Mouse (Mus musculus) limb, embryonic 14.5 days (tissue): ENCODE data around the gene Mlycd. TPM values are rescaled to one million over a fixed set of nuclear protein-coding genes. Genes with fewer than 3 reads are reported as not detected.

ENCODE experiments used
- ATAC-seq: fragments of 200-750 bp; cut with Nextera tagmentation; 2 replicates; pipeline ENCODE4 v1.8.0; 2017; ENCODE audit warnings: low read depth, moderate number of reproducible peaks, moderate TSS enrichment; ENCODE audit not compliant: low FRiP score
- DNase-seq: peaks from one replicate; pipeline ENCODE4 v3.0.0-alpha.2; 2015; ENCODE audit warnings: low spot score
- H3K27ac ChIP-seq: fragments of 300-500 bp; sonication (generic); replicated peaks from 2 replicates; pipeline ENCODE4 v1.5.1; 2014; ENCODE audit warnings: low read depth, mild to moderate bottlenecking, low read length, moderate library complexity, mixed read lengths
- H3K27me3 ChIP-seq: fragments of 300-500 bp; sonication (generic); 2 replicates; pipeline ENCODE4 v1.6.1; 2014; ENCODE audit warnings: low read length, mixed read lengths; ENCODE audit not compliant: control insufficient read depth, insufficient read depth
- H3K36me3 ChIP-seq: fragments of 300-500 bp; sonication (generic); 2 replicates; pipeline ENCODE4 v1.6.1; 2014; ENCODE audit warnings: mild to moderate bottlenecking, low read length, moderate library complexity, mixed read lengths; ENCODE audit not compliant: control insufficient read depth, insufficient read depth
- H3K4me1 ChIP-seq: fragments of 300-500 bp; sonication (generic); 2 replicates; pipeline ENCODE4 v1.6.1; 2014; ENCODE audit warnings: antibody characterized with exemption, low read length, mixed read lengths; ENCODE audit not compliant: control insufficient read depth, insufficient read depth
- H3K4me2 ChIP-seq: fragments of 300-500 bp; sonication (generic); replicated peaks from 2 replicates; pipeline ENCODE4 v1.6.1; 2014; ENCODE audit warnings: low read depth, mild to moderate bottlenecking, low read length, moderate library complexity; ENCODE audit not compliant: severe bottlenecking
- H3K4me3 ChIP-seq: fragments of 300-500 bp; sonication (generic); replicated peaks from 2 replicates; pipeline ENCODE4 v1.5.1; 2014; ENCODE audit warnings: low read length
- H3K9ac ChIP-seq: fragments of 300-500 bp; sonication (generic); 2 replicates; pipeline ENCODE4 v1.6.1; 2014; ENCODE audit warnings: mild to moderate bottlenecking, low read depth, low read length, moderate library complexity; ENCODE audit not compliant: severe bottlenecking
- H3K9me3 ChIP-seq: fragments of 300-500 bp; sonication (generic); 2 replicates; pipeline ENCODE4 v1.6.1; 2016; ENCODE audit warnings: low read length; ENCODE audit not compliant: control insufficient read depth
- POLR2A ChIP-seq: fragments of 200-500 bp; IDR thresholded peaks from 2 replicates; pipeline ENCODE4 v1.8.0; 2012; ENCODE audit warnings: inconsistent platforms, mild to moderate bottlenecking, moderate library complexity, borderline replicate concordance; ENCODE audit not compliant: insufficient read depth, insufficient read length; ENCODE audit errors: extremely low read depth
- WGBS: fragments of 180-500 bp; shearing (Covaris S2); extraction: QIAGEN DNeasy Blood & Tissue Kit; methylation state at CpG from one replicate; pipeline ENCODE4 v1.1.7; 2014; 5-methylcytosine and 5-hydroxymethylcytosine counted together
- polyA plus RNA-seq, 2 experiments: library from polyadenylated mRNA; depleted of rRNA in 1 of 2; stranded (reverse) in 1 of 2; unstranded in 1 of 2; fragments of >200 nt; fragmentation: Nextera tagmentation in 1 of 2; extraction: Ambion mirVana in 1 of 2; gene quantifications; 2 replicates each; pipeline versions ENCODE4 v1.2.1 to v1.2.3; 2012 to 2014

The Mlycd gene
- polyA plus RNA-seq, 2 experiments: 13.6 to 19.1 TPM

DNA sequence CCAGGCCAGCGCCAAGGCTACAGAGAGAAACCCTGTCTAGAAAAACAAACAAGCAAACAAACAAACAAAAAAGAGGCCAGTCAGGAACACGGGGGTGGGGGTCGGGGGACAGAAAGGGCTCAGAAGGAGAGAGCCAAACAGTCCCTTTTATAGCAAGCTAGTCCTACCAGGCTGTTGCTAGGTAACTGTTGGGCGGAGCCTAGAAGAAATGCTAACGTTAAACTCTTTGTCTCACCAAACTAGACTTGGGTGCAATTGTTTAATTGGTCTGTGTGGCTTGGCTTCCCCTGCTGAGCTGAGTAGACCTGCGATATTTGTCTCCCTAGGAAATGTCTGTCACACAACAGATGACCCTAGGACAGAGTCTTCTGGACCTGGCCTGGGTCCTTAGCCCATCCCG lies 16.2 kb upstream of the Mlycd start:
- H3K9ac ChIP-seq: no peak overlapping the region
- no peaks in the 10 kb centered on the region for H3K36me3 ChIP-seq
- no peaks in the 10 kb centered on the region for H3K27me3 ChIP-seq
- H3K4me1 ChIP-seq: no peaks in the 10 kb centered on the region
- H3K4me2 ChIP-seq: no peak overlapping the region
- no peak for DNase-seq
- H3K4me3 ChIP-seq: no peak overlapping the region
- H3K27ac ChIP-seq: no peak overlapping the region
- no peak for TF ChIP-seq POLR2A
- WGBS: 74% methylated on average over 7 of the region's 7 CpGs
- no peak for ATAC-seq
- no peaks in the 10 kb centered on the region for H3K9me3 ChIP-seq

DNA sequence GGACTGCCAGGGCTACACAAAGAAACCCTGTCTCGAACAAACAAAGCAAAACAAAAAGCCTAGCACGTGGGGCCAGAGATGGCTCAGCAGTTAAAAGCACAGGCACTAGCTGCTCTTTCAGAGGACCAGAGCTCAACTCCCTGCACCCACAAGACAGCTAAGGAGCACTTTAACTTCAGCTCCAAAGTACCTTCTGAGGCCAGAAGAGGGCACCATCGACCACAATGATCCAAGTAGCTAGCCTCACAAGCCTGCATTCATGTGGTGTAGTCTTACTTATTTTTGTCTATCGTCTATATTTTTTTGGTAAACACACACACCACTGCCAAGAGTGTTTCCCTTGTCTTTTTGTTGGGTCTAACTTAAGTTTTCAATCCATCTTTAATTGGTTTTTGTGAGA lies 14.1 kb upstream of the Mlycd start:
- Histone ChIP-seq H3K27ac (no peak overlapping the region), H3K27me3 (no peaks in the 10 kb centered on the region), H3K4me1 (no peaks in the 10 kb centered on the region), H3K9me3 (no peaks in the 10 kb centered on the region), H3K4me3 (no peak overlapping the region), H3K36me3 (no peaks in the 10 kb centered on the region), H3K4me2 (no peak overlapping the region), H3K9ac (no peak overlapping the region)
- ATAC-seq: no peak
- no peak for DNase-seq
- WGBS: 39% methylated on average over 4 of the region's 4 CpGs
- TF ChIP-seq POLR2A: no peak

DNA sequence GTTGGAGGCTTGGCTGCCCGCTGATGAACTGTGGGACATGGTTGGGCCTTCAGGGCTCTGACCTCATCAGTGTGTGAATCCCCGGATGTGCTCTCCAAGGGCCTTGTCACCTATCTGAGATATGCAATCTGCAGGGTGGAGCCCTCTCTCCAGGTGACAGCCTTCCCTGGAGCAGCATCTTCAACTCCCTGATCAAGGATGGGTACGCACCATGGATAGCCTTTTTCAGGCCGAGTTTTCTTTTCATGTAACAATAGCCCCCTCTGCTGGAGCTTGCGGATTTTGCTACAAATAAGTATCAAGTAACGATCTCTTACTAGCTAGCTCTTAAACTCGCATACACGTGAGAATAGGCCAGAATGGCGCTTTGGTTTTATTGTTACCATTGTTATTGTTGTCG lies 10.2 kb upstream of the Mlycd start:
- no peaks in the 10 kb centered on the region for H3K27me3 ChIP-seq
- H3K4me3 ChIP-seq: no peak overlapping the region
- H3K4me1 ChIP-seq: no peaks in the 10 kb centered on the region
- no peaks in the 10 kb centered on the region for H3K9me3 ChIP-seq
- no peak overlapping the region for H3K4me2 ChIP-seq
- H3K9ac ChIP-seq: no peak overlapping the region
- H3K36me3 ChIP-seq: no peaks in the 10 kb centered on the region
- no peak overlapping the region for H3K27ac ChIP-seq
- DNase-seq (peak; percentile 56), ATAC-seq (no peak)
- TF ChIP-seq POLR2A: no peak
- 15% methylated on average over 10 of the region's 10 CpGs for WGBS

DNA sequence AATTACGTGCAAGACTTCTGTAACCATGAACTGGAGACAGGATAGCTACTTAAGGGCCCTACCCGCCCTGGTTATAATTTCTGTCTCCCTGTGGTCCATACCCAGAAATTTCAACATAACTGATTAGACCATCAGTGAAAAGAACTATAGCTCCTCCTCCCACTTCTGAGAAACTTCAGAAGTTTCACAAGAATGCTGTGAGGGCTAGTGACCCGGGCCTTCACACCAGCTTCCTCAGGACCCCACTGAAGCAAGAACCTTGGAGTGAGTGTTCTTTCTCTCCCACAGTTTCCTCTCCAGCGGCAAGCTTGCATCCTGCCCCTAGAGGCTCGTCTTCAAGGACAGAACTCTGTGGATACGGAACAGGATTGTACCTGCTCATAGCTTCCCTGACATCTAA lies 8.8 kb upstream of the Mlycd start:
- WGBS: 77% methylated on average over 6 of the region's 6 CpGs
- no peak for TF ChIP-seq POLR2A
- DNase-seq: no peak
- Histone ChIP-seq H3K27me3 (no peaks in the 10 kb centered on the region), H3K9me3 (no peaks in the 10 kb centered on the region), H3K4me1 (no peaks in the 10 kb centered on the region), H3K9ac (no peak overlapping the region), H3K4me2 (no peak overlapping the region), H3K4me3 (no peak overlapping the region), H3K27ac (no peak overlapping the region), H3K36me3 (no peaks in the 10 kb centered on the region)
- no peak for ATAC-seq

DNA sequence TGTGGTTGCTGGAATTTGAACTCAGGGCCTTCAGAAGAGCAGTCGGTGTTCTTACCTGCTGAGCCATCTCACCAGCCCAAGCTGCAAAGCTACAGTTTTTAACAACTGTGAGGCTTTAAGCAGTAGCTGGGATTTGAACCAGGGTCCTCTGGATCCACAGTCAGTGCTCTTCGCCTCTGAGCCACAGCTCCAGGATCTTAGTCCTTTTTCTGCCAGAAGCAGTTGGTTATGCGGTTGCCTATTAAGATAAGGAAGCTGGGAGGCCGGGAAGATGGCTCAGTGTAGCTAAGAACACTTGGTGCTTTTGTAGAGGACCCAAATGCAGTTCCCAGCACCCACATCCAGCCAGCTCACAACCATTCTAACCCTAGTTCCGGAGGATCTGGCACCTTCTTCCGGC lies 7.7 kb upstream of the Mlycd start:
- Histone ChIP-seq H3K4me3 (no peak overlapping the region), H3K27ac (no peak overlapping the region), H3K4me1 (no peaks in the 10 kb centered on the region), H3K27me3 (no peaks in the 10 kb centered on the region), H3K36me3 (no peaks in the 10 kb centered on the region), H3K4me2 (no peak overlapping the region), H3K9ac (no peak overlapping the region), H3K9me3 (no peaks in the 10 kb centered on the region)
- WGBS: 75% methylated on average over 6 of the region's 6 CpGs
- no peak for ATAC-seq
- TF ChIP-seq POLR2A: no peak
- DNase-seq: no peak

DNA sequence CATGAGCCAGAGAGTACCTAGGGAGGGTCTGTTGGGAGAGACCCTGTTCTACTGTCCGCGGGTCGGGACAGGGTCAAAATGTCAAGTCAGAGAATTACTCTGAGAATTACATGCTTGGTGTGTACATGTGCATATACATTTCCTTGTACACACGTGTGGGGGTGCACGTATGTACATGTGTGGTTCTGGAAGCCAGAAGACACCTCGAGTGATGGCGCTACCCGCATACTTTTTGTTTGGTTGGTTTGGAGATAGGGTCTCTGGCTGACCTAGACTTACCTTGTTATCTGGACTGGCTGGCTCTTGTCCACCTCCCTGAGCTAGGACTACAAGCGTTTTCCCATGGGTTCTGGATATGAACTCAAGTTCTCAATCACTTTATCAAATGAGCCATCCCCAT lies 581 bp upstream of the Mlycd start:
- Histone ChIP-seq H3K4me1 (peaks cover 8% of the 10 kb centered on the region), H3K4me2 (peak overlapping the region; percentile 99), H3K36me3 (no peaks in the 10 kb centered on the region), H3K9me3 (no peaks in the 10 kb centered on the region), H3K4me3 (peak overlapping the region; percentile 80), H3K27ac (no peak overlapping the region), H3K27me3 (no peaks in the 10 kb centered on the region), H3K9ac (peak overlapping the region; percentile 78; the same call in 1 of the 2 replicates)
- no peak for TF ChIP-seq POLR2A
- DNase-seq (no peak), ATAC-seq (no peak)
- 71% methylated on average over 9 of the region's 9 CpGs for WGBS
